Comparison of ENCODE assay signal across 18 mouse cellular contexts in genomic region chr12:40917486-40917885, GRCm38 (mm10).
DNase-seq lines count a peak whose midpoint lies in the region; ATAC-seq and TF ChIP-seq lines count a peak whose summit lies in the region.
"Had no signal": no experiment of that assay in that cellular context is flagged by ENCODE, and none has a peak within 500 bp of the region (broad histone marks: within the 10 kb centered on the region; RNA-seq: fewer than 3 reads in every experiment).

No protein-coding gene starts in this region.

- H3K79me2 ChIP-seq in CH12.LX (replicated peaks; ENCODE audit: control insufficient read depth, extremely low read depth, insufficient read depth, poor library complexity, severe bottlenecking), result no peaks in the 10 kb centered on the region

- H3K27ac ChIP-seq in hindbrain, embryonic 11.5 days (ENCODE audit: low read depth, low read length), result no peak overlapping the region
- no peak overlapping the region for H3K27ac ChIP-seq in hindbrain, embryonic 10.5 days
- H3K27ac ChIP-seq in CH12.LX (ENCODE audit: insufficient read depth, low read depth), result no peak overlapping the region
- H3K27ac ChIP-seq in embryonic facial prominence, embryonic 10.5 days (replicated peaks), result no peak overlapping the region
- H3K27ac ChIP-seq: forebrain, embryonic 10.5 days had no signal

- H3K36me3 ChIP-seq in hindbrain, embryonic 11.5 days (ENCODE audit: control insufficient read depth, insufficient read depth, low read length), result no peaks in the 10 kb centered on the region
- H3K36me3 ChIP-seq in hindbrain, embryonic 10.5 days, result no peaks in the 10 kb centered on the region
- H3K36me3 ChIP-seq in CH12.LX (replicated peaks in 1 of 2; ENCODE audit: control insufficient read depth in 1 of 2, insufficient read depth in 1 of 2, low read length in 1 of 2), result no peaks in the 10 kb centered on the region
- no peaks in the 10 kb centered on the region for H3K36me3 ChIP-seq in embryonic facial prominence, embryonic 10.5 days (replicated peaks)
- H3K36me3 ChIP-seq: forebrain, embryonic 10.5 days; G1E had no signal

- TF ChIP-seq CTCF in CH12.LX (conservative IDR thresholded peaks at IDR 0.05 in 1 of 2, IDR thresholded peaks at IDR 0.05 in 1 of 2; ENCODE audit: low read depth in 2 of 2, low read length in 2 of 2), result no peak

- WGBS in hindbrain, embryonic 11.5 days, result 83% methylated on average over 3 of the region's 3 CpGs
- WGBS in hindbrain, embryonic 10.5 days, result 88% methylated on average over 3 of the region's 3 CpGs
- 86% methylated on average over 3 of the region's 3 CpGs for WGBS in embryonic facial prominence, embryonic 10.5 days
- WGBS in large intestine, adult 2 months, result 34% methylated on average over 3 of the region's 3 CpGs

- in situ Hi-C loops in CH12.LX (cut with MboI; ENCODE audit: low pct_ligation_motif_present, low pct_unique_long_range_greater_than_20kb, low sequenced_read_pairs), result no loop called here

- TF ChIP-seq EP300 in CH12.LX (IDR thresholded peaks at IDR 0.05; ENCODE audit: low read length), result peak; percentile 35; the same call in 1 of the 2 replicates

- dilution Hi-C loops in CH12.LX (cut with MboI; ENCODE audit: extremely low pct_ligation_motif_present, extremely low pct_unique_long_range_greater_than_20kb, low sequenced_read_pairs), result no loop called here

- no peak overlapping the region for H3K4me3 ChIP-seq in hindbrain, embryonic 11.5 days (ENCODE audit: low read depth, low read length)
- H3K4me3 ChIP-seq in hindbrain, embryonic 10.5 days, result no peak overlapping the region
- no peak overlapping the region for H3K4me3 ChIP-seq in CH12.LX (replicated peaks in 1 of 3; ENCODE audit: low read depth in 2 of 3, low read length in 2 of 3, poor library complexity in 1 of 3)
- no peak overlapping the region for H3K4me3 ChIP-seq in embryonic facial prominence, embryonic 10.5 days
- H3K4me3 ChIP-seq: forebrain, embryonic 10.5 days had no signal

- H3K4me2 ChIP-seq in hindbrain, embryonic 11.5 days (replicated peaks; ENCODE audit: low read depth, low read length), result no peak overlapping the region
- H3K4me2 ChIP-seq in CH12.LX (ENCODE audit: insufficient read depth, low read depth, poor library complexity, severe bottlenecking), result no peak overlapping the region

- H3K4me1 ChIP-seq in hindbrain, embryonic 11.5 days (replicated peaks; ENCODE audit: control insufficient read depth, insufficient read depth, low read length), result no peaks in the 10 kb centered on the region
- no peaks in the 10 kb centered on the region for H3K4me1 ChIP-seq in hindbrain, embryonic 10.5 days (replicated peaks)
- H3K4me1 ChIP-seq in CH12.LX (ENCODE audit: control insufficient read depth in 1 of 2, insufficient read depth in 2 of 2), result peaks cover 5 to 34% of the 10 kb centered on the region in 2 experiments
- peaks cover 5% of the 10 kb centered on the region; the same call in 1 of the 2 replicates for H3K4me1 ChIP-seq in embryonic facial prominence, embryonic 10.5 days

- peak; percentile 35; the same call in 1 of the 2 replicates for ATAC-seq in hindbrain, embryonic 11.5 days (ENCODE audit: low FRiP score)
- ATAC-seq: activated CD4-positive, CD25-positive, alpha-beta regulatory T cell, adult 4 months had no signal

- no peak for DNase-seq in hindbrain, embryonic 11.5 days (ENCODE audit: low spot score)
- no peak for DNase-seq in hindbrain, embryonic 10.5 days (ENCODE audit: low spot score)
- peak; percentile 56 for DNase-seq in CH12.LX (ENCODE audit: extremely low read depth)
- DNase-seq in embryonic facial prominence, embryonic 10.5 days (ENCODE audit: low spot score), result peak; percentile 18
- peak; percentile 43 for DNase-seq in large intestine, adult 2 months (ENCODE audit: low read depth, low spot score)
- DNase-seq in cerebellum, adult 8-10 months, result no peak
- no peak for DNase-seq in gastrocnemius, adult 8-10 months (ENCODE audit: low spot score in 2 of 2)
- DNase-seq in gastrocnemius, postnatal 4 days (ENCODE audit: low spot score in 2 of 2), result no peak
- DNase-seq: cerebellum, postnatal 25 days; gastrocnemius, postnatal 36 days; kidney, adult 11 months; kidney, postnatal 14 days; lung, adult 18-20 months; right cerebral cortex, postnatal 4 days; thymus, postnatal 36 days had no signal

- H3K9ac ChIP-seq in hindbrain, embryonic 11.5 days (ENCODE audit: low read depth, low read length), result no peak overlapping the region
- no peak overlapping the region for H3K9ac ChIP-seq in CH12.LX (ENCODE audit: insufficient read depth, low read depth)

- TF ChIP-seq RAD21 in CH12.LX (IDR thresholded peaks at IDR 0.05; ENCODE audit: low read depth, low read length), result no peak

- H3K27me3 ChIP-seq in hindbrain, embryonic 11.5 days (ENCODE audit: control insufficient read depth, insufficient read depth, low read length), result no peaks in the 10 kb centered on the region
- no peaks in the 10 kb centered on the region for H3K27me3 ChIP-seq in hindbrain, embryonic 10.5 days (ENCODE audit: insufficient read depth, poor library complexity, severe bottlenecking)
- H3K27me3 ChIP-seq in CH12.LX (replicated peaks), result no peaks in the 10 kb centered on the region
- H3K27me3 ChIP-seq in embryonic facial prominence, embryonic 10.5 days (replicated peaks; ENCODE audit: low read depth, poor library complexity, severe bottlenecking), result no peaks in the 10 kb centered on the region

- no peaks in the 10 kb centered on the region for H3K9me3 ChIP-seq in hindbrain, embryonic 11.5 days (ENCODE audit: control insufficient read depth, low read length)
- peaks cover 2% of the 10 kb centered on the region; the same call in 1 of the 2 replicates for H3K9me3 ChIP-seq in hindbrain, embryonic 10.5 days
- peaks cover under 1% of the 10 kb centered on the region for H3K9me3 ChIP-seq in CH12.LX (replicated peaks; ENCODE audit: low read length)
- H3K9me3 ChIP-seq in embryonic facial prominence, embryonic 10.5 days, result 0 out of 2 replicates have a peak, but pooled peaks cover 2% of the 10 kb centered on the region
- H3K9me3 ChIP-seq: G1E had no signal

- TF ChIP-seq POLR2A in CH12.LX (IDR thresholded peaks at IDR 0.05; ENCODE audit: low read depth, low read length), result no peak

TF ChIP-seq in CH12.LX, 34 proteins besides CTCF, POLR2A, EP300 and RAD21:
- TF ChIP-seq ELF1 (IDR thresholded peaks at IDR 0.05; ENCODE audit: low read depth, low read length) (peak; percentile 46; the same call in 1 of the 2 replicates), JUND (conservative IDR thresholded peaks at IDR 0.05; ENCODE audit: low read depth, low read length) (no peak), BHLHE40 (IDR thresholded peaks at IDR 0.05; ENCODE audit: low read depth, low read length) (no peak), MXI1 (IDR thresholded peaks at IDR 0.05; ENCODE audit: low read depth, low read length) (no peak), MAZ (IDR thresholded peaks at IDR 0.05; ENCODE audit: low read depth, low read length) (no peak), ZMIZ1 (IDR thresholded peaks at IDR 0.05; ENCODE audit: low read depth, low read length) (no peak), NRF1 (IDR thresholded peaks at IDR 0.05; ENCODE audit: low read depth, low read length) (no peak), TCF12 (IDR thresholded peaks at IDR 0.05; ENCODE audit: low read depth, low read length) (peak; percentile 88), CHD2 (IDR thresholded peaks at IDR 0.05; ENCODE audit: low read length) (0 out of 2 replicates have a peak, but pooled peaks have one; percentile 15), MAFK (IDR thresholded peaks at IDR 0.05; ENCODE audit: insufficient replicate concordance, low read length) (no peak), UBTF (IDR thresholded peaks at IDR 0.05; ENCODE audit: low read depth, low read length) (no peak), ETS1 (conservative IDR thresholded peaks at IDR 0.05; ENCODE audit: low read depth, low read length) (peak; percentile 22; the same call in 1 of the 2 replicates), USF2 (conservative IDR thresholded peaks at IDR 0.05; ENCODE audit: low read depth, low read length) (no peak), RCOR1 (conservative IDR thresholded peaks at IDR 0.05; ENCODE audit: low read depth, low read length) (no peak), MEF2A (IDR thresholded peaks at IDR 0.05; ENCODE audit: borderline replicate concordance, low read depth, low read length) (no peak), SIN3A (IDR thresholded peaks at IDR 0.05; ENCODE audit: low read length) (no peak), NELFE (IDR thresholded peaks at IDR 0.05; ENCODE audit: low read depth, low read length) (no peak)

Comparison
In these comparisons a context has a peak if more than half of its experiments do, and no peak if none do; other contexts are left out.
1. DNase-seq: peak in CH12.LX (single experiment), embryonic facial prominence, embryonic 10.5 days (single experiment) and large intestine, adult 2 months (single experiment); none in hindbrain, embryonic 11.5 days (single experiment), hindbrain, embryonic 10.5 days (single experiment), cerebellum, adult 8-10 months (single experiment), gastrocnemius, adult 8-10 months (0 of 2) and gastrocnemius, postnatal 4 days (0 of 2).